Mouse (Mus musculus) left cerebral cortex, adult 9 months (tissue): ENCODE measurements at regions not wholly inside any gene's neighbourhood (a gene's known extent, or its start where the extent isn't known, plus 50 kb on each side); places are given as distances from the start of the nearest gene placed in this dataset.
"Not testable (repeated sequence)": the region's sequence is repeated elsewhere in the genome, so short reads cannot be mapped to it uniquely, and the experiment has no call there.

Experiments
- DNase-seq, 2 experiments: peaks; one replicate each; pipeline ENCODE4 v3.0.0; 2022; ENCODE audit warnings: low spot score in 2 of 2

- DNase-seq, result peak in 1 of 2 experiments; percentile 64
These were observed 60.1 kb downstream of the Dynlt1b start for GRCm38 (mm10) chr17:6489926-6490564.

- not testable (repeated sequence) for DNase-seq
These were observed 60.6 kb downstream of the Dynlt1b start for GRCm38 (mm10) chr17:6490565-6490935.

- peak in 1 of 2 experiments; percentile 40 for DNase-seq
These were observed 62.6 kb downstream of the Dynlt1b start for GRCm38 (mm10) chr17:6492501-6492900.

GRCm38 (mm10) chr17:6492950-6493349, 63.0 kb downstream of the Dynlt1b start:
- peak in 1 of 2 experiments; percentile 72 for DNase-seq

- DNase-seq, result not testable (repeated sequence)
These were observed 66.6 kb downstream of the Dynlt1b start for GRCm38 (mm10) chr17:6496491-6496890.

GRCm38 (mm10) chr17:6502676-6503075, 72.8 kb downstream of the Dynlt1b start:
- DNase-seq, result not testable (repeated sequence)

GRCm38 (mm10) chr17:6505896-6506295, 76.0 kb downstream of the Dynlt1b start:
- DNase-seq, result not testable (repeated sequence)

- not testable (repeated sequence) for DNase-seq
These were observed 85.2 kb downstream of the Dynlt1b start for GRCm38 (mm10) chr17:6515128-6515527.

- DNase-seq, result not testable (repeated sequence)
These were observed 82.4 kb upstream of the Dynlt1c start for GRCm38 (mm10) chr17:6519107-6519506.

- not testable (repeated sequence) for DNase-seq
These were observed 81.5 kb upstream of the Dynlt1c start for GRCm38 (mm10) chr17:6520001-6520400.

- not testable (repeated sequence) for DNase-seq
These were observed 80.7 kb upstream of the Dynlt1c start for GRCm38 (mm10) chr17:6520751-6521150.

- not testable (repeated sequence) for DNase-seq
These were observed 79.3 kb upstream of the Dynlt1c start for GRCm38 (mm10) chr17:6522185-6522584.

GRCm38 (mm10) chr17:6538723-6539122, 62.7 kb upstream of the Dynlt1c start:
- DNase-seq, result not testable (repeated sequence)

GRCm38 (mm10) chr17:6547064-6547760, 54.3 kb upstream of the Dynlt1c start:
- DNase-seq, result not testable (repeated sequence)

GRCm38 (mm10) chr17:6547937-6548336, 53.5 kb upstream of the Dynlt1c start:
- not testable (repeated sequence) for DNase-seq
